Mouse (Mus musculus): ENCODE measurements around the gene Marveld2. TPM values are rescaled to one million over a fixed set of nuclear protein-coding genes. Genes with fewer than 3 reads are reported as not detected.

Gene Marveld2
- 0.54 and 8.4 TPM in 2 replicates for polyA plus RNA-seq (2012; rRNA removed; ENCODE audit: low replicate concordance)

GRCm38 (mm10) chr13:100616181-100617087 lies at the start of gene Marveld2:
Marveld2 (minus strand) TSS chr13:100616971.

GRCm38 (mm10) chr13:100651439-100652186 lies 34.8 kb upstream of the Marveld2 start, which contains the start of gene Taf9:
Taf9 (plus strand) TSS chr13:100651579.

GRCm38 (mm10) chr13:100650550-100651438 lies 34.0 kb upstream of the Marveld2 start, which contains the start of the genes Ak6 and Rad17:
Ak6 (plus strand) TSS chr13:100650979.
Rad17 (minus strand) TSS chr13:100651051.

GRCm38 (mm10) chr13:100552369-100553041 lies 64.3 kb downstream of the Marveld2 start, which contains the start of gene Ocln:
Ocln (minus strand) TSS chr13:100552718.

Other genes starting within 250 kb of the Marveld2 start
- 0.78 TPM in 1 of 2 replicates, not detected in the other for gene Naip1, start 164.1 kb downstream of the Marveld2 start, polyA plus RNA-seq (2012; rRNA removed; ENCODE audit: low replicate concordance)
- gene Gtf2h2, start 124.4 kb downstream of the Marveld2 start, polyA plus RNA-seq (2012; rRNA removed; ENCODE audit: low replicate concordance) = 20.4 and 27.2 TPM in 2 replicates
- 0.06 and 7.9 TPM in 2 replicates for gene Ocln, start 64.3 kb downstream of the Marveld2 start, polyA plus RNA-seq (2012; rRNA removed; ENCODE audit: low replicate concordance)
- gene Ak6, start 34.0 kb upstream of the Marveld2 start, polyA plus RNA-seq (2012; rRNA removed; ENCODE audit: low replicate concordance) = 57.2 and 60.9 TPM in 2 replicates
- 5.6 and 5.7 TPM in 2 replicates for gene Rad17, start 34.1 kb upstream of the Marveld2 start, polyA plus RNA-seq (2012; rRNA removed; ENCODE audit: low replicate concordance)
- gene Taf9, start 34.6 kb upstream of the Marveld2 start, polyA plus RNA-seq (2012; rRNA removed; ENCODE audit: low replicate concordance) = 2.7 and 2.9 TPM in 2 replicates
- gene Ccdc125, start 52.7 kb upstream of the Marveld2 start, polyA plus RNA-seq (2012; rRNA removed; ENCODE audit: low replicate concordance) = 2.5 and 3.3 TPM in 2 replicates
- 15.5 and 21.8 TPM in 2 replicates for gene Cdk7, start 114.0 kb upstream of the Marveld2 start, polyA plus RNA-seq (2012; rRNA removed; ENCODE audit: low replicate concordance)
- 49.5 and 76.6 TPM in 2 replicates for gene Mrps36, start 127.7 kb upstream of the Marveld2 start, polyA plus RNA-seq (2012; rRNA removed; ENCODE audit: low replicate concordance)
- gene Cenph, start 158.9 kb upstream of the Marveld2 start, polyA plus RNA-seq (2012; rRNA removed; ENCODE audit: low replicate concordance) = 1.5 TPM in 1 of 2 replicates, not detected in the other
- 1.7 and 14.2 TPM in 2 replicates for gene Ccnb1, start 169.6 kb upstream of the Marveld2 start, polyA plus RNA-seq (2012; rRNA removed; ENCODE audit: low replicate concordance)
- 21.5 and 32.6 TPM in 2 replicates for gene Slc30a5, start 216.5 kb upstream of the Marveld2 start, polyA plus RNA-seq (2012; rRNA removed; ENCODE audit: low replicate concordance)